Mouse (Mus musculus) stomach, embryonic 15.5 days (tissue): ENCODE data around the gene Trabd2b. TPM values are rescaled to one million over a fixed set of nuclear protein-coding genes. Genes with fewer than 3 reads are reported as not detected.
A peak's percentile ranks its signal among the peaks of the same experiment; 100 is the strongest.

Experiments
- ATAC-seq: fragments of 200-750 bp; cut with Nextera tagmentation; 2 replicates; pipeline ENCODE4 v1.8.0; 2017; ENCODE audit warnings: low read depth, moderate number of reproducible peaks, moderate TSS enrichment; ENCODE audit not compliant: insufficient read depth, low FRiP score
- H3K27ac ChIP-seq: fragments of 300-500 bp; sonication (generic); 2 replicates; pipeline ENCODE4 v1.5.1; 2015; ENCODE audit warnings: mild to moderate bottlenecking, inconsistent platforms
- H3K27me3 ChIP-seq: fragments of 300-500 bp; sonication (generic); replicated peaks from 2 replicates; pipeline ENCODE4 v1.6.1; 2015; ENCODE audit warnings: inconsistent platforms
- H3K36me3 ChIP-seq: fragments of 300-500 bp; sonication (generic); 2 replicates; pipeline ENCODE4 v1.6.1; 2015; ENCODE audit warnings: inconsistent platforms
- H3K4me1 ChIP-seq: fragments of 300-500 bp; sonication (generic); 2 replicates; pipeline ENCODE4 v1.6.1; 2015; ENCODE audit warnings: inconsistent platforms
- H3K4me2 ChIP-seq: fragments of 300-500 bp; sonication (generic); 2 replicates; pipeline ENCODE4 v1.6.1; 2015; ENCODE audit warnings: mild to moderate bottlenecking, inconsistent platforms
- H3K4me3 ChIP-seq: fragments of 300-500 bp; sonication (generic); replicated peaks from 2 replicates; pipeline ENCODE4 v1.5.1; 2015; ENCODE audit warnings: inconsistent platforms
- H3K9ac ChIP-seq: fragments of 300-500 bp; sonication (generic); 2 replicates; pipeline ENCODE4 v1.6.1; 2015; ENCODE audit warnings: inconsistent platforms
- H3K9me3 ChIP-seq: fragments of 300-500 bp; sonication (generic); 2 replicates; pipeline ENCODE4 v1.6.1; 2016; ENCODE audit warnings: inconsistent platforms
- WGBS: fragments of 180-500 bp; shearing (Covaris S2); methylation state at CpG from one replicate; pipeline ENCODE4 v1.1.7; 2015; 5-methylcytosine and 5-hydroxymethylcytosine counted together
- polyA plus RNA-seq: library from polyadenylated mRNA; unstranded; fragments of >200 nt; fragmentation: Nextera tagmentation; extraction: Ambion mirVana; gene quantifications from 2 replicates; pipeline ENCODE4 v1.2.1, GENCODE M21; 2015

The Trabd2b gene
- polyA plus RNA-seq, 1 experiment from 2014 or later, result 0.86 TPM

GRCm38 (mm10) chr4:114374330-114374729 lies 32.2 kb upstream of the Trabd2b start:
- H3K36me3 ChIP-seq, result no peaks in the 10 kb centered on the region
- no peak for ATAC-seq
- H3K9me3 ChIP-seq, result no peaks in the 10 kb centered on the region
- H3K27ac ChIP-seq, result no peak overlapping the region
- H3K4me2 ChIP-seq, result no peak overlapping the region
- H3K4me3 ChIP-seq, result no peak overlapping the region
- WGBS, result 88% methylated on average over 1 of the region's 1 CpGs
- H3K9ac ChIP-seq, result no peak overlapping the region
- no peaks in the 10 kb centered on the region for H3K27me3 ChIP-seq
- no peaks in the 10 kb centered on the region for H3K4me1 ChIP-seq

GRCm38 (mm10) chr4:114377531-114377930 lies 29.0 kb upstream of the Trabd2b start:
- Histone ChIP-seq H3K4me1 (no peaks in the 10 kb centered on the region), H3K4me3 (no peak overlapping the region), H3K9me3 (no peaks in the 10 kb centered on the region), H3K27ac (no peak overlapping the region), H3K27me3 (no peaks in the 10 kb centered on the region), H3K4me2 (no peak overlapping the region), H3K36me3 (no peaks in the 10 kb centered on the region), H3K9ac (no peak overlapping the region)
- 82% methylated on average over 11 of the region's 11 CpGs for WGBS
- no peak for ATAC-seq

DNA sequence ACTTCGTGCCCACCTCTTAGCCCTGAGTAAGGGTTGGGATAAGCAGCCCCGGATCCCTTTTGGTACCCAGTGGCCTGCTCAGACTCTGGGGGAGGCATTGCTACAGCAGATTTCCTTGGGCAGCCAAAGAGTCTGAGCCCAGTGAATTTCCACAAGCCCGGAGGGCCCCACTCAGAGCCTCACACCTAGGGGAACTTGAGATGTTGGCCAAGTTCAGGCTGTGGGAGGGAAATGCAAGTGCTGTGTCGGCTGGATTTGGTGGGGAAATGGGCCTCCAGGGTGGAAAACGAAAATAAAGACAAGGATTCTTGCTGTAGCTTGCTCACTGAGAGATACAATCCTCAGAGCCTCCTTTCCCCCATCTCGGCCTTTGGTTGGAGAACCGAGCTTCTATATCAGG lies 28.0 kb upstream of the Trabd2b start:
- ATAC-seq, result no peak
- Histone ChIP-seq H3K27ac (no peak overlapping the region), H3K4me3 (no peak overlapping the region), H3K4me1 (no peaks in the 10 kb centered on the region), H3K9ac (no peak overlapping the region), H3K27me3 (no peaks in the 10 kb centered on the region), H3K9me3 (no peaks in the 10 kb centered on the region), H3K36me3 (no peaks in the 10 kb centered on the region), H3K4me2 (no peak overlapping the region)
- 72% methylated on average over 7 of the region's 7 CpGs for WGBS

DNA sequence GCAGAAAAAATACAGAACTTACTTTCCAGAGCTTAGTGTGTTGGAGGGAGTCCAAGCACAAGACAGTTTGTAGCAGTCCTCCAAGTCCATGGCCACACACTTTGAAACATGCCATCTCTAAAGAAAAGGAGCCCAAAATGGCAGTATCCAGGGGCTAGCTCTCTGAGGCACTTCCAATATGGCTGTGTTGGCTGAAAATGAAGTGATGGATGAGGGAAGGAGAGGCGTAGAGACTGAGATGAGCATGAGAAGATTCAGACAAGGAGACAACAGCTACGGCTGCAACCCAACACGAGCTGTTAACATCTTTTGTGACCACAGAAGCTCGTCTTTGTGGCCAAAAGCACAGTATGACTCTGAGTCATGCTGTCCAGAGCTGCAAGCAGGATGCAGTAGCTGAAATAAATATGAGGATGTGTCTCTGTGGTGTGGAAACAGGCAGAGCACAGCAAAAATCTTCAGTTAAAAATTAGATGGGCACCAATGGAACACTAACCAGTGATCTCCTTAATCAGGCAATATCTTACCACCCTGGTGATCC lies 27.0 kb upstream of the Trabd2b start:
- no peak overlapping the region for H3K4me3 ChIP-seq
- H3K9me3 ChIP-seq, result no peaks in the 10 kb centered on the region
- no peaks in the 10 kb centered on the region for H3K27me3 ChIP-seq
- H3K9ac ChIP-seq, result no peak overlapping the region
- no peak for ATAC-seq
- H3K27ac ChIP-seq, result no peak overlapping the region
- no peak overlapping the region for H3K4me2 ChIP-seq
- H3K4me1 ChIP-seq, result no peaks in the 10 kb centered on the region
- H3K36me3 ChIP-seq, result no peaks in the 10 kb centered on the region
- 82% methylated on average over 4 of the region's 4 CpGs for WGBS

GRCm38 (mm10) chr4:114382627-114383026 lies 23.9 kb upstream of the Trabd2b start:
- H3K27ac ChIP-seq, result no peak overlapping the region
- ATAC-seq, result no peak
- H3K4me1 ChIP-seq, result peaks cover 4% of the 10 kb centered on the region; the same call in 1 of the 2 replicates
- no peak overlapping the region for H3K9ac ChIP-seq
- H3K36me3 ChIP-seq, result no peaks in the 10 kb centered on the region
- 25% methylated on average over 1 of the region's 1 CpGs for WGBS
- H3K9me3 ChIP-seq, result no peaks in the 10 kb centered on the region
- no peak overlapping the region for H3K4me2 ChIP-seq
- no peak overlapping the region for H3K4me3 ChIP-seq
- H3K27me3 ChIP-seq, result no peaks in the 10 kb centered on the region

- H3K4me2 ChIP-seq, result no peak overlapping the region
- 90% methylated on average over 5 of the region's 5 CpGs for WGBS
- no peaks in the 10 kb centered on the region for H3K9me3 ChIP-seq
- no peaks in the 10 kb centered on the region for H3K36me3 ChIP-seq
- no peak overlapping the region for H3K4me3 ChIP-seq
- no peak for ATAC-seq
- H3K9ac ChIP-seq, result no peak overlapping the region
- H3K4me1 ChIP-seq, result peaks cover 4% of the 10 kb centered on the region
- no peak overlapping the region for H3K27ac ChIP-seq
- no peaks in the 10 kb centered on the region for H3K27me3 ChIP-seq
Observed at GRCm38 (mm10) chr4:114385236-114385635, 21.3 kb upstream of the Trabd2b start.

GRCm38 (mm10) chr4:114386395-114386811 lies 20.1 kb upstream of the Trabd2b start:
- no peak overlapping the region for H3K9ac ChIP-seq
- no peak overlapping the region for H3K4me2 ChIP-seq
- no peaks in the 10 kb centered on the region for H3K27me3 ChIP-seq
- no peak overlapping the region for H3K4me3 ChIP-seq
- no peak overlapping the region for H3K27ac ChIP-seq
- peaks cover 4% of the 10 kb centered on the region for H3K4me1 ChIP-seq
- WGBS, result 46% methylated on average over 2 of the region's 2 CpGs
- H3K9me3 ChIP-seq, result no peaks in the 10 kb centered on the region
- ATAC-seq, result no peak; the same call in 1 of the 2 replicates
- no peaks in the 10 kb centered on the region for H3K36me3 ChIP-seq

DNA sequence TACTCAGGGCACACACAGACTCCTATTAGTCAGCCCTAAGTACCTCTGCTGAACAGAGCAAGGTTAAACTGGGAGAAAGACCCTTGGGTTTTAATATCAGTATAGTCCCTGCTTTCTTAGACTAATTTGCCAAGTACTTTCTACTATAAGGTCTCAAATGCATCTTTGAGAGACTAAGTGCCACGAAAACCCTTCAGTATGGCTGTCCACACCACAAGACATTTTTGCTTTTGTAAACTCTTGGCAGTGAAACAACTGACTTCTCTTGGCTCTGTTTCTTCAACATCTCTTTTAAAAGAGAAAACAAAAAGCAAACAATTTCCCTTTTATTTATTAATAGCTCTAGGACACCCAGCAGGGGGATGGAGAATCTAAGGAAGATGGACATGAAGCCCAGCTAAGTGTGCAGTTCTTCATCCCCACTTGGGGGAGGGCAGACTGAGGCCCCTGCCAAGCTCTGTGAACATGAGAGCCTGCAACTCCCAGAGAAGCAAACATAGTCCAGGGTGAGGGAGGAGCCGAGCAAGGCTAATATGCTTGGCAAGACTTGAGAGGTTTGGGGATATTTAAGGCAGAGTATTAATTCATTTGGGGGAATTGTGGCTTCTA lies 18.9 kb upstream of the Trabd2b start:
- H3K27ac ChIP-seq, result peak overlapping the region; percentile 46; the same call in 1 of the 2 replicates
- no peak overlapping the region for H3K4me2 ChIP-seq
- 54% methylated on average over 2 of the region's 2 CpGs for WGBS
- no peaks in the 10 kb centered on the region for H3K9me3 ChIP-seq
- no peak overlapping the region for H3K9ac ChIP-seq
- no peaks in the 10 kb centered on the region for H3K27me3 ChIP-seq
- 0 out of 2 replicates have a peak, but pooled peaks have one; percentile 39 for ATAC-seq
- no peak overlapping the region for H3K4me3 ChIP-seq
- peaks cover 4% of the 10 kb centered on the region for H3K4me1 ChIP-seq
- H3K36me3 ChIP-seq, result no peaks in the 10 kb centered on the region

GRCm38 (mm10) chr4:114388306-114388705 lies 18.2 kb upstream of the Trabd2b start:
- peaks cover 4% of the 10 kb centered on the region for H3K4me1 ChIP-seq
- no peak overlapping the region for H3K9ac ChIP-seq
- no peaks in the 10 kb centered on the region for H3K27me3 ChIP-seq
- no peak for ATAC-seq
- WGBS, result 62% methylated on average over 3 of the region's 3 CpGs
- no peaks in the 10 kb centered on the region for H3K9me3 ChIP-seq
- H3K36me3 ChIP-seq, result no peaks in the 10 kb centered on the region
- H3K4me3 ChIP-seq, result no peak overlapping the region
- H3K4me2 ChIP-seq, result no peak overlapping the region
- no peak overlapping the region for H3K27ac ChIP-seq

- Histone ChIP-seq H3K36me3 (no peaks in the 10 kb centered on the region), H3K9me3 (no peaks in the 10 kb centered on the region), H3K9ac (no peak overlapping the region), H3K27me3 (no peaks in the 10 kb centered on the region), H3K4me2 (no peak overlapping the region), H3K4me3 (no peak overlapping the region), H3K4me1 (peaks cover 4% of the 10 kb centered on the region), H3K27ac (no peak overlapping the region)
- no peak for ATAC-seq
Observed at GRCm38 (mm10) chr4:114389653-114390052, 16.9 kb upstream of the Trabd2b start.

GRCm38 (mm10) chr4:114397625-114398024 lies 8.9 kb upstream of the Trabd2b start:
- H3K27ac ChIP-seq, result no peak overlapping the region
- no peaks in the 10 kb centered on the region for H3K36me3 ChIP-seq
- no peaks in the 10 kb centered on the region for H3K9me3 ChIP-seq
- H3K4me1 ChIP-seq, result no peaks in the 10 kb centered on the region
- no peak for ATAC-seq
- H3K9ac ChIP-seq, result no peak overlapping the region
- H3K4me3 ChIP-seq, result no peak overlapping the region
- no peaks in the 10 kb centered on the region for H3K27me3 ChIP-seq
- no peak overlapping the region for H3K4me2 ChIP-seq

DNA sequence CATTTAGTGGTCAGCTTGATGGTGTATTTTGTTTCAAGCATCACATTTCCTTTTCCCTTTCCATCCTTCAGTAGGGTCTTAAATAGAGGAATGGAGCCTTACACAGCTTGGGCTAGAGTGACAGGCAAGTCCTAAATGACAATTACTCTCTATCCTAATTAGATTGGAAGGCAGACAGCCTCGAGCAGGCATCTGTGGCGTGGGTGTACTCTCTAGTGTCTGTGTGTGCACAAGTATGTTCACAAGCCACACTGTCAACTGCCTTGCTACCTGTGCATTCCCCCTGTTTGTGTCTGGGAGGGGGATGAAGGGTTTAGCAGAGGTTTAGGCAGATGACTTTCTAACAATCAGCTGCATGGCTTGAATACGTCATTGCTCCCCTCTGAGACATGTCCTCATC lies 6.7 kb upstream of the Trabd2b start:
- Histone ChIP-seq H3K27ac (no peak overlapping the region), H3K36me3 (no peaks in the 10 kb centered on the region), H3K4me2 (no peak overlapping the region), H3K4me1 (no peaks in the 10 kb centered on the region), H3K27me3 (no peaks in the 10 kb centered on the region), H3K9ac (no peak overlapping the region), H3K9me3 (no peaks in the 10 kb centered on the region), H3K4me3 (no peak overlapping the region)
- WGBS, result 67% methylated on average over 3 of the region's 3 CpGs
- no peak for ATAC-seq
